Mouse (Mus musculus): ENCODE data around the gene Midn. TPM values are rescaled to one million over a fixed set of nuclear protein-coding genes. Genes with fewer than 3 reads are reported as not detected.

Gene Midn
- polyA plus RNA-seq, 1 experiment: 33.8 TPM

DNA sequence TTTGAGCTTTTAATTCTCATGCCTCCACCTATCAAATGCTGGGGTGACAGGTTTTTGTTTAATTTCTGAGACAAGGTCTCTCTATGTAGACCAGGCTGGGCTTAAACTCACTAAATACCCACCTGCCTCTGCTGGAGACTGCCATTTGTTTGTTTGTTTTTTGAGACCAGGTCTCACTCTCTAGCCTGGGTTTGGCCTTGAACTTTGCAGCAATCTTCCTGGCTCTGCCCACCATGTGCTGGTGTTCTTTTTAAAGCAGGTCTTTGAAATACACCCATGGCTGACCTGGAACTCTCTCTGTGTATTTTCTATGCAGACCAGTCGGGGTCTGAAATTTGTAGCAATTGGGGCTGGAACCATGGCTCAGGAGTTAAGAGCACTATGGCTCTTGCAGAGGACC is 12.4 kb upstream of the Midn start:
- Histone ChIP-seq H3K4me3 (ENCODE audit: insufficient read depth, low read length) (no peak overlapping the region), H3K27ac (ENCODE audit: insufficient read depth, low read length) (no peak overlapping the region), H3K4me1 (ENCODE audit: control insufficient read depth, insufficient read depth, low read length) (no peaks in the 10 kb centered on the region)
- TF ChIP-seq CTCF (IDR thresholded peaks at IDR 0.05; ENCODE audit: extremely low read depth, insufficient read depth, low read length) (no peak), POLR2A (IDR thresholded peaks at IDR 0.05; ENCODE audit: extremely low read depth, insufficient read depth, low read length) (no peak)

GRCm38 (mm10) chr10:80136179-80136951 is 11.7 kb upstream of the Midn start:
- peak overlapping the region; percentile 98 for H3K4me3 ChIP-seq (ENCODE audit: insufficient read depth, low read length)
- no peak overlapping the region for H3K27ac ChIP-seq (ENCODE audit: insufficient read depth, low read length)
- TF ChIP-seq POLR2A (IDR thresholded peaks at IDR 0.05; ENCODE audit: extremely low read depth, insufficient read depth, low read length): no peak
- no peaks in the 10 kb centered on the region for H3K4me1 ChIP-seq (ENCODE audit: control insufficient read depth, insufficient read depth, low read length)

DNA sequence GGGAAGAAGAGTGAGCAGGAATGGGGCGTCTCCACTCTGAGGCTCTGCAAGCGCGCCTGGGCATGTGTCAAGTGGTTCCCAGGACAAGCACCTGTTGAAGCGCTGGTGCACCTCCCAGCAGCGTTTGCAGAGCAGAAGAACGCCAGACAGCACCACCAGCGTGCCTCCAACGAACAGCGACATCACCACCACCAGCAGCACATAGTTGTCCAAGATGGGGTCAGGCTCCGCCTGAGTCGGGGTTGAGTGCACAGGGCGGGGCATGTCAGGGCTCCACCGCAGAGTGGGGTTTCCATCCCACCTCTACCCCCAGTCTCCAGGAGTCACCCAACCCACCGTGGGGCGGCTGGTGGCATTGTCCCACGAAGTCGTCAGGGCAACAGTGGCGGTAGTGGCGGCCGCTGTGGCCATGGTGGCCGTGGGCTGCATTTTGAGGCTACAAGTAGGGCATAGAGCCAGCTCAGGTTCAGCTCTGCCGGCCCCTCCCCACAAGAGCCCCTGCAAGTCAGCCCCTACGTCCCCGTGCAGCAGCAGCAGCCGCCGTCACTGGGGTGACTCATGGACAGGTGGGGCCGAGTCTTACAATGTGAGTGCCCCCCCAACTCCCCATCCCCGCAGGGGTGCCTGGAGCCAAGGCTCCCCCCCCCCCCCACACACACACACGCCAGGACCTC is 11.0 kb upstream of the Midn start:
- Histone ChIP-seq H3K4me1 (ENCODE audit: control insufficient read depth, insufficient read depth, low read length) (no peaks in the 10 kb centered on the region), H3K27ac (ENCODE audit: insufficient read depth, low read length) (peak overlapping the region; percentile 94), H3K4me3 (ENCODE audit: insufficient read depth, low read length) (peak overlapping the region; percentile 98)
- no peak for TF ChIP-seq CTCF (IDR thresholded peaks at IDR 0.05; ENCODE audit: extremely low read depth, insufficient read depth, low read length)
- no peak for TF ChIP-seq POLR2A (IDR thresholded peaks at IDR 0.05; ENCODE audit: extremely low read depth, insufficient read depth, low read length)

DNA sequence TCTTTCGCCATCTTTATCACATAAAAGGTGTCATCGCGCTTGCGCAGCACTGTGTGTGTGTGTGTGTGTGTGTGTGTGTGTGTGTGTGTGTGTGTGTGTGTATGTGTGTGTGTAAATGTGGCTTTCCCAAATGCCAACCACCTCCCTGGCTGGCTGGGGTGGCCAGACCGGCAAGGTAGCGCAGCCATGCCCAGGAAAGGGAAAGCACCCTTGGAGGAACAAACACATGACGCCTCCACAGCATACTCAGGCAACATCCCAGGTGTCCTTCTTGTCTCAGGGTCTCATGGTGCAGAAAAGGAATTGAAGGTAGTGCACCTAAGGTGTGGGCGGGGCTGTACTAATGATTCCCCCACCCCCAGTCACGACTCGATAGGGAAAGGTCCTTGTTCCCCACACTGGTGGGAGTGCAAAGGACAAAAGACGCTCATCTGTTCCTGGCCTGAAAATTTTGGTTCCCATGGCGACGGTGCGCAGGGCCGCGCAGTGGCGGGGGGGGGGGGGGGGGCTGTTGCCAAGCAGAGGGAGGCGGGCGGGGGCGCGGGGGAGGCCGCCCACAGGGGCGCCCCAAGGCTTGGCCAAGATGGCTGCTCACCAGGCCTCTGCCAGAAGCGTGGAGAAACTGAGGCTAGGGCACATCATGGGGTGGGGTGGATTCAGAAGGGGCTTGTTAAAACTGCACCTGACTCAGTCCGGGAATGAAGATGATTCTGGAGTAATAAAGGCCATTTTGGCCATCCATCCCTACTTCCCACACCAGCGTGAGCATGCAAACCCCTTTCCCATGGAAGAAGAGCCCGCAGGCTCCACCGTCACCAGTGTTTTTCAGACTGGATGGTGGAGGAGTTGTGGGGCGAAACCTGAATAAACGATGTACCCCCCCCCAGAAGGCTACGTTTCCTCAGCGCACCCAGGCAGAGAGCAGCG is 10.2 kb upstream of the Midn start:
- no peaks in the 10 kb centered on the region for H3K4me1 ChIP-seq (ENCODE audit: control insufficient read depth, insufficient read depth, low read length)
- no peak for TF ChIP-seq CTCF (IDR thresholded peaks at IDR 0.05; ENCODE audit: extremely low read depth, insufficient read depth, low read length)
- TF ChIP-seq POLR2A (IDR thresholded peaks at IDR 0.05; ENCODE audit: extremely low read depth, insufficient read depth, low read length): 0 out of 2 replicates have a peak, but pooled peaks have one; percentile 23
- peak overlapping the region; percentile 98 for H3K4me3 ChIP-seq (ENCODE audit: insufficient read depth, low read length)
- H3K27ac ChIP-seq (ENCODE audit: insufficient read depth, low read length): peak overlapping the region; percentile 98

DNA sequence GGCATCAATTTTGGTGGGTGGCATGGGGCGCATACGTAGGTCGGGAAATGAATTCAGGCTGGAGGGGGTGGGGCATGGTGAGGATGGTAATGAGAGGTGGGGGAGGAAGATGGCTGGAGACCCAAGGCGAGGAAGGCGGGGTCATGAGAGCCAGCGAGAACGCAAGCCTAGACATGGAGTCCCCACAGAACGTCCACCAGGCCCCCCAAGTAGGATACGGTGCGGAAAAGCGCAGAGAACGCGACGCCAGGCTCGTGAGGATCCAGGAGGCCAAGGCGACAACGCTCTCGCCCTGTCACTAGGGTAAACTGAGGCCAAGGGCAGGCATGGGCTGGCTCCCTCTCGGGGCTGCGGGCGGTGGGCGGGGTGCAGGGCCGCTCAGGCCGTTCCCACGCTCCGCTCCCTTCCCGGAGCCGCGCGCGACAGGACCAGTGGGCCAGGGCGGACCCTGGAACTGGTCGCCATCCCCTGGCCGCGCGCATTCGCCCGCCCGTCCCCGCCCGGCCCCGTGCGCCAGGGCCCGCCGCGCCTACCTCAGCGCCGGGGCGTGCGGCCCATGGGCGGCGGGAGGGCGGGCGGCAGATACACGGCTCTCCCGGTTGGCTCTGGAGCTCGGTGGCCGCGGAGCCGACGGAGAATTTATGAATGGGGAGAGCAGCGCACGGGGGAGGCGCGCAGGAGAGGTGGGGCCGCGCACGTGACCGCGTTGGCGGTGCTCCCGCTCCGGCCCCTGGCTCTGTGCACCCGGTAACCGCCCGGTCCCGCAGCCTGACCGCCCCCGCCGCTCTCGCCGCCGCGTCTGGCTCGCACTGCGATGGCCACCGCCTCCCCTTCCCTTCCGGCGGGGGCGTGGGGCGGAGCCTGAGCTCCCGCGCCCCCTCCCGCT is 9.3 kb upstream of the Midn start, which contains the start of gene Atp5d:
Gene Atp5d (plus strand): TSS at position 80 of the 886 bp plus-strand sequence.
- H3K4me3 ChIP-seq (ENCODE audit: insufficient read depth, low read length): peak within 1 kb of the TSS; percentile 98

GRCm38 (mm10) chr10:80139439-80139775 is 8.7 kb upstream of the Midn start:
- TF ChIP-seq POLR2A (IDR thresholded peaks at IDR 0.05; ENCODE audit: extremely low read depth, insufficient read depth, low read length): no peak
- TF ChIP-seq CTCF (IDR thresholded peaks at IDR 0.05; ENCODE audit: extremely low read depth, insufficient read depth, low read length): no peak
- peak overlapping the region; percentile 98; the same call in 1 of the 2 replicates for H3K27ac ChIP-seq (ENCODE audit: insufficient read depth, low read length)
- peak overlapping the region; percentile 98 for H3K4me3 ChIP-seq (ENCODE audit: insufficient read depth, low read length)
- H3K4me1 ChIP-seq (ENCODE audit: control insufficient read depth, insufficient read depth, low read length): peaks cover 3% of the 10 kb centered on the region; the same call in 1 of the 2 replicates

More for the DNA sequence above, 9.3 kb upstream of the Midn start, which contains the start of gene Atp5d:
- H3K27ac ChIP-seq (ENCODE audit: insufficient read depth, low read length): peak within 1 kb of the TSS; percentile 98
- H3K4me1 ChIP-seq (ENCODE audit: control insufficient read depth, insufficient read depth, low read length): peaks cover 2% of the 10 kb centered on the region; the same call in 1 of the 2 replicates
- TF ChIP-seq CTCF (IDR thresholded peaks at IDR 0.05; ENCODE audit: extremely low read depth, insufficient read depth, low read length): no peak
- TF ChIP-seq POLR2A (IDR thresholded peaks at IDR 0.05; ENCODE audit: extremely low read depth, insufficient read depth, low read length): peak; percentile 44; the same call in 1 of the 2 replicates

GRCm38 (mm10) chr10:80139975-80140665 is 8.0 kb upstream of the Midn start:
- TF ChIP-seq POLR2A (IDR thresholded peaks at IDR 0.05; ENCODE audit: extremely low read depth, insufficient read depth, low read length) (no peak), CTCF (IDR thresholded peaks at IDR 0.05; ENCODE audit: extremely low read depth, insufficient read depth, low read length) (no peak)
- no peak overlapping the region for H3K4me3 ChIP-seq (ENCODE audit: insufficient read depth, low read length)
- H3K4me1 ChIP-seq (ENCODE audit: control insufficient read depth, insufficient read depth, low read length): peaks cover 3% of the 10 kb centered on the region; the same call in 1 of the 2 replicates
- no peak overlapping the region for H3K27ac ChIP-seq (ENCODE audit: insufficient read depth, low read length)

DNA sequence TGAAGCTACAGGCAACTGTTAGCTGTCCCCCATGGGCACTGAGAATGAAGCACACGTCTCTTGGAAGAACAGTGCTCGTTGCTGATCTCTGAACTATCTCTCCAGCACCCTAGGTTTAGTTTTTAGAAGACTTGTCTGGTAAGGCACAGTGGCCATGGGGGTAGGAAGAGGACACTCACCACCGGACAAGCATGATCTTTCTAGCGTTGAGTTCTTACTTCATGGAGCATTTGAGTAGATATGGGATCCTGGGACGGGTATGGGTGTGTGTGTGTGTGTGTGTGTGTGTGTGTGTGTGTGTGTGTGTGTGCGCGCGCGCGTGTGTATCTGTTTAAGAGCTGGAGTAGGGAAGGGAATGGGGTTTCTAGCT is 7.4 kb upstream of the Midn start, which contains the start of gene Cbarp:
Gene Cbarp (minus strand): TSS at position 170 of the 370 bp plus-strand sequence.
- peak within 1 kb of the TSS; percentile 98 for H3K27ac ChIP-seq (ENCODE audit: insufficient read depth, low read length)
- H3K4me1 ChIP-seq (ENCODE audit: control insufficient read depth, insufficient read depth, low read length): peaks cover 3% of the 10 kb centered on the region; the same call in 1 of the 2 replicates
- no peak for TF ChIP-seq CTCF (IDR thresholded peaks at IDR 0.05; ENCODE audit: extremely low read depth, insufficient read depth, low read length)
- no peak for TF ChIP-seq POLR2A (IDR thresholded peaks at IDR 0.05; ENCODE audit: extremely low read depth, insufficient read depth, low read length)

More for the DNA sequence above, 7.4 kb upstream of the Midn start, which contains the start of gene Cbarp:
- H3K4me3 ChIP-seq (ENCODE audit: insufficient read depth, low read length): peak within 1 kb of the TSS; percentile 73
